Mouse (Mus musculus) layer of hippocampus, adult 9-11 months (tissue): ENCODE data around the gene Gm8126.
"Not testable (repeated sequence)": the region's sequence is repeated elsewhere in the genome, so short reads cannot be mapped to it uniquely, and the experiment has no call there.

ENCODE experiments used
- DNase-seq: peaks from one replicate; pipeline ENCODE4 v3.0.0; 2022

Gm8126 gene

GRCm38 (mm10) chr14:43258349-43258748 lies at the start of gene Gm8126:
Gene Gm8126, plus strand, starts transcription at chr14:43258649.
- DNase-seq: not testable (repeated sequence)

GRCm38 (mm10) chr14:43235204-43235603 lies 23.2 kb upstream of the Gm8126 start, which contains the start of gene Gm8122:
Gene Gm8122, minus strand, starts transcription at chr14:43235304.
- not testable (repeated sequence) for DNase-seq

GRCm38 (mm10) chr14:43237769-43238168 lies 20.7 kb upstream of the Gm8126 start:
- DNase-seq: not testable (repeated sequence)

DNA sequence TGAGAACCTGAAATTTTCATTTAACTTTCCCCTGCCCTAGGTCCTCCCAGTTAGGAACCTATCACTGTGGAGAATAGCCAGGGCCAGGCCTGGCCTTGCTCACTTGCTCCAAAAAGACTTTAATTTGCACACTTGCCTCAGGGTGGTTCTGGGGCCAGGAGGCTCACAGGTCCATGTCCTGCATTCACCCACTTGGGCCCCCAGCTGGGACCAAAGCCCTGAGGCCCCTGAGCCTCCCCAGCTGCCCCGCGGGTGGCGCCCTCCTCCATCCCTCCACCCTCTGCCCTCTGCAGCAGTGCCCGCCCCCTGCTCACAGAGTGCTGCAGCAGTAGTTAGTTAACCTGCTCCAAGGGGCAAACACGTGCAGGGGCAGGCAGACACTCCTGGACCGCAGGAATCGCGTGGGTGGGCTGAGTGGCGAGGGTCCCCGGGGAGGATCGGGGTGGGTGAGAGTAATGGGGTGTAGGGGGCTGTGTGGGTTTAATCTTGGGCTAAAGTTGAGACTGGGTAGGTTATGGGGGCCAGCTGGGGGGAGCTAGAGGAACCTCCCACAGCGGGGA lies 8.8 kb upstream of the Gm8126 start:
- DNase-seq: not testable (repeated sequence)

DNA sequence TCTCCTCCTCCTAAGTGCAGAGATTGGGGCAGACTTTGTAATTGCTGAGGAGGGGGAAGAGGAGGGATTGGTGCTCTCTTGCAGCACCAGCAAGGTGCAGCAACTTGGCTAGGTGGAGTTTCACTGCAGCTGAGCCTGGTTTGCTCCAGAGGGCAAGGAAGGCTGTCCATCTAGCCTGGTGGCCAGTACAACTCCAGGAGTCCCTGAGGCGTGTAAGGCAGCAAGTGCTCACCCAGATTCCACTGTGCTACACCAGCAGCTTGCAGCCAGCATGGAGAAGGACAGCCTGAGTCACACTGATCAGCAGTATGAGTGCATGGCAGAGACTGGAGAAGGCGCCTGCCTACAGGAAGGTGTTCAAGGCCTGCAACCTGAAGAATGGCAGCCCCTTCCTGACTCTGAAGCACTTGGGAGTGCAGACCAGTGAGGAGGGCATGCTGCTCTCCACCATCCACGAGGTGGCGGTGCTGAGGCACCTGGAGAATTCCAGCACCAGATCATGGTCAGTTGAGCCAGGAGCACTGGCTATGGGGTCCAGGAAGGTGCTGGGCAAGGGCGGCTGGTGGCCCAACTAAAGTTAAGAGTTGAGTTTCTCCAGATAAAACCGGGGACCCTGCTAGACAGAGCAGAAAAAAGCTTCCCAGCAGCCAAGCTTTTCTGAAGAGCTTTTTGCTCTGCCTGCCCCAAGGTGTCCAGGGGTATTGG lies 7.7 kb upstream of the Gm8126 start:
- DNase-seq: not testable (repeated sequence)

DNA sequence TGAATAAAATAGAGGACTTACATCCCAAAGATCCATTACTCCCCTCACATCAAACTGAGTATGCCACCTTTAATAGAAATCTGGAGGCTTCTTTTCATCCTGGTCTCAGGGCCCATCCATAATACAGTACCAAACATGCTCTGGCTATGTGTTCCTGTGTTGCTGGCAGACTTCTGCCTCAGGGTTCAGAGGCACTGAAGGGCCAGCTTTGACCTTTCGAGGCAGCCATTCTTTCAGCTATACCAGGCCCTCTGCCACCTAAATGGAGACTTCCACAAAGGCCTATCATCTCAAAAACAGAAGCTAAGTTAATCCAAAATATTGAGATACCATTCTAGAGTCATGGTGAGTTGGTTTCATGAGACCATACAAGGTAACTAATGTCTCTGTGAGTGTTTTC lies 1.9 kb upstream of the Gm8126 start:
- DNase-seq: not testable (repeated sequence)

- not testable (repeated sequence) for DNase-seq
These were observed 5.0 kb downstream of the Gm8126 start for GRCm38 (mm10) chr14:43263421-43263820.

GRCm38 (mm10) chr14:43268521-43269084 lies 10.2 kb downstream of the Gm8126 start:
- DNase-seq: not testable (repeated sequence)

DNA sequence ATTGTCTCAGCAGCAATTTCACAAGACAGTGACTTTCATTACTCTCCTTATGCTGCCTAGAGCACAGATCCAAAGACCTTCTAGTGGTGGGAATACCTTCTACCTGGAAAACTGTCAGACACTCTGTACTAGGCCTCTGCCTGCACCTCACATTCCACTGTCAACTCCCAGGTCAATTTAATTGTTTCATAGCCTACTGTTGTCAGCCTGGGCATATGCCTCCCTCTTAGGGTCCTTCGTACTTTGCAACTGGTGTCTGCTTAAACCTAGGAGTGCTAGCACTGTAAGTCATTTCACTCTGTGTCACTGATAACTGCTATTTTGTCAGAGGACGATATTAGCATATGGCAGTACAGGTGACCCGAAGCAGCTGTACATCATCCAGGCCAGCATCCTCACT lies 10.8 kb downstream of the Gm8126 start:
- not testable (repeated sequence) for DNase-seq

DNA sequence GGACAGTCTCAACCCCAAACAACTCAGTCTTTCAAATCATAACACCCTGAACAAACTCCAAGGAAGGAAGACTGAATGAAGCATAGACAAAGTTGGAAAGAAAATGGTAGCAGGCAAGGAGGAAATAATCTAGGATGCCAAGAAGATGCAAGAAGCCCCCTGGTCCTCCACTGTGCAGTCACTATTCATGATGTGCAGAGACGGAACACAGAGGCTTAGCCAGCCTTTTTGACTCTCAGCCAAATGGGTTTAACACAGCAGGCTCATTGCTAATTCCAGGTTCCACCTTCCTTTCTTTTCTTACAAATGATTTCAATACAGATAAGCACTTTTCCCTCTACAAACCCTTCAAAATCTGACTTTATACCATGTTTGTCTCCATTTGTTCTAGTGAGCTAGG lies 14.7 kb downstream of the Gm8126 start:
- DNase-seq: not testable (repeated sequence)

DNA sequence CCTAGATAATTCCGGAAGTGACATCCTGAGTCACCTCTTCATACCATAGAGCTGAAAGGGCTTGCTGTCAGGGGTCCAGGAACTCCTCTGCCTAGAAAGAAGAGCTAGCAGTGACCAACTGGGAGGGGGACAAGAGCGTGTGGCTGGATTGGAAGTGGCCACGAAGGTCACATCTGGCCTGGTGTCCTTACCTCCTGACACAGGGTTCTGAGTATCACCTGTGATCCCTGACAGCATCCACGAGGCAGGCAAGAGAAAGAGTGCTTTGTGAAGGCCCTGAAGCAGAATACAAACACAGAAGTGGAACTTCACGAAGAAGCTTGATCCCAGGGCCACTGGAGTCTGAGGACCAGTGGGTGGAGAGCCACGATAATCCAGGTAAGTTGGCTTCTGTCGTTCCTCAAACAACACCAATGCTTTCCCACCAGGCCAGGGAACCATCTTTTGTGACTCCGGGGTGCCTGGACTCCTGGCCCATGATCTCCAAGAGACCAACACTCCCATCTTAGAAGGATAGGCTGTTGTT lies 16.6 kb downstream of the Gm8126 start, which contains the start of gene Gm9732:
Gene Gm9732 (plus strand): TSS at position 51 of the 526 bp plus-strand sequence.
- DNase-seq: not testable (repeated sequence)

- not testable (repeated sequence) for DNase-seq
These were observed 17.3 kb downstream of the Gm8126 start for GRCm38 (mm10) chr14:43275752-43276151.

DNA sequence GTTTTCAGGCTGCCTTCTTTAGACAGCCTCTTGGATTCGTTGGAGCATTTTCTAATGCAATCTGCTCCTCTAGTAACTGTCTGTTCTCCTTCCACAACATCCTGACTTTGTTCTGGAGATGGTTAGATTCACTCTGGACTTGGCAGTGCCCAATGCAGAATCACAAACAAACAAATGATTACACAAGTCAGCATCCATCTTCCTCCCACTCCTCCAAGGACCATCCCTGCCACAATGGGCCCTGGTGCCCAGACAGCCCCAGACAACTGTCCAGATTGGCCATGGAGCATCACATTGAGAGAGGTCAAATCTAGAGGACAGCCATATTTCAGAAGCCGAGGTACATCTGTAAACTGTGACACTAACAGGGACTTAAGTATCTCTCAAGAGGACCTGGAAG lies 19.0 kb downstream of the Gm8126 start:
- not testable (repeated sequence) for DNase-seq

GRCm38 (mm10) chr14:43278146-43278545 lies 19.7 kb downstream of the Gm8126 start:
- DNase-seq: not testable (repeated sequence)

DNA sequence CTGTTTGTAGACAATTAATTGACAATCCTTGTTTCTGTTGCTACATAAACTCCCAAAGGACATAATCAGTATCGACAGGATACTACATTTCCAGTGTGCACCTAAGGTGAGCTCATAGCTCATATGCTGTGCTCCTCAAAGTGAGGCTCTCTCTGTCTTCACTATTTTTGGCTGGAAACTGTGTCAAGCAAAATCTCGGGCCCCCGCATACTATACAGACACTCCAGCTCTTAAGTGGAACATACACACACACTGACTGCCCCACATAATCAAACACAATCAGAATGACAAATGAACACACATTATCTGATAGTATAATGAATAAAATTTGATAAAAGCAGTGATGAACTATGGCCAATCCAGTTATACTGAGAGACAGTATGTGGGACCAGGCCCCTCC lies 20.2 kb downstream of the Gm8126 start:
- not testable (repeated sequence) for DNase-seq

GRCm38 (mm10) chr14:43293503-43293902 lies 35.1 kb downstream of the Gm8126 start, which contains the start of gene Gm8127:
Gene Gm8127, minus strand, starts transcription at chr14:43293832.
- DNase-seq: not testable (repeated sequence)
